Mouse (Mus musculus): ENCODE results near the gene Eml6.
"Not testable (repeated sequence)": the region's sequence is repeated elsewhere in the genome, so short reads cannot be mapped to it uniquely, and the experiment has no call there.

The Eml6 gene

DNA sequence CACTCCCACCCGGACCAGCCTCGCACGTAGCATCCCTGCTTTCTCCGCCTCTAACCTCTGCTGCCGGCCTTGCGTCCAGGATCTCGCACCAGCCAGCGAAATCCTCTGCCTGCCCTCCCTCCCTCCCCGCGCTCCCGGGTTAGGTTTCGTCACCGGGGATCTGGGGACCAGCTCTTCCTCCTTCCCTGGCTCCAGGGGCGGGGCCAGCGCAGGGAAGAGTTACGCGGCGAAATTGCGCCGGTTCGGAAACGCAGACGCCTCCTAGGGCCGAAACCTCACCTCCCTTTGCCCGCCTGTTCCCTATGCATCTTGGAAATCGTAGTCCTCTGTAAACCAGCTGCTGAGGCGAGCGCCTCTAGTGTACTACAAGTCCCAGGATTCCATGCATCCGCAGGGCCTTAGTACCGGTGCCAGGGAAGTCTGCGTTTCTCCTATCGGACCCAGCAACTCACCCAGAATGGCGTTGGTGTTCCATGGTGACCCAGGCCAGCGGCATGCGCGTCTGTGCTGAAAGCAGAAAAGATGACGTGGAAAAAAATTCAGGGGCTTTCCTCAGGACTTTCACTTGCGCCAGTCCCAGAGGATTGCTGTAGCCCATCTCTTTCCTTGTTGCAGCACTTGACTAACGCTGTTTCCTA is at the start of gene Eml6:
Gene Eml6, minus strand, starts transcription at position 199 of the 638 bp plus-strand sequence.
- DNase-seq (ENCODE audit: low spot score) = peak; percentile 96

DNA sequence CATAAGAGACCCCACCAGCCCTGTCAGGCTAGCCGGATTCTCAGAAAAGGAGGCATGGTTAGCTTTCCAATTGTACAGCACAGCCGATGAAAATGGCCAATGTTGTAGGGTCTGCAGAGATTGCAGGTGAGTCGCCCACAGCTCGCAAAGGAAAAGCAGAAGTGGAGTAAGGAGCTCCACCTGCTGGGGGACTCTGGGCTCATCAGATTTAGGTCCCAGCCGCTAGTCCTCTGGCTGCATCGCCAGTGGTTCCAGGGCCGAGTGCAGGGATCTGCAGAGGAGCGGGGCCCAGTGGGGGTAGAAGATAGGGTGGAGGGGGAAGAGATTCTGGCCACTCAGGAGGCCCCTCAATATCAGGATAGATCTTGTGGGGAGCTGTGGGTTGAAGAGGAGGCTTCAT is 31.5 kb upstream of the Eml6 start:
- DNase-seq (ENCODE audit: low spot score) = no peak

DNA sequence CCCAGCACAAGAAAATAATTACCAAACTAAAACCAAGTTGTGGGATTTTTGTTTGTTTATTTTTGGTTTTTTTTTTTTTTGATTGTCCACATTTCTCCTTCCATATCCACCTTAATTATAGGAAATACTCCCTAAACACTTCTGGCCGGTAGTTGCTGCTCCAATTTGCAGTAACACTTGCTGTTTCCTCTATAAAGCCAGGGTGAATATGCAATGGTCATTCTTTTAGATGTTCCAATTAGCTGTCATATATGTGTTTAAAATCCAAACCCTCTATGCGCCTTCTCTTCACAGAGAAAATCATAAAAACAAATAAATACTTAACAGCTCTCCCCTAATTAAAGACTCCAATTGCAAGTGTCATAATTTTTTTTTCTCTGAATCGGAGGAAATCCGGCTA is 689 bp downstream of the Eml6 start:
- DNase-seq (ENCODE audit: low spot score) = no peak

DNA sequence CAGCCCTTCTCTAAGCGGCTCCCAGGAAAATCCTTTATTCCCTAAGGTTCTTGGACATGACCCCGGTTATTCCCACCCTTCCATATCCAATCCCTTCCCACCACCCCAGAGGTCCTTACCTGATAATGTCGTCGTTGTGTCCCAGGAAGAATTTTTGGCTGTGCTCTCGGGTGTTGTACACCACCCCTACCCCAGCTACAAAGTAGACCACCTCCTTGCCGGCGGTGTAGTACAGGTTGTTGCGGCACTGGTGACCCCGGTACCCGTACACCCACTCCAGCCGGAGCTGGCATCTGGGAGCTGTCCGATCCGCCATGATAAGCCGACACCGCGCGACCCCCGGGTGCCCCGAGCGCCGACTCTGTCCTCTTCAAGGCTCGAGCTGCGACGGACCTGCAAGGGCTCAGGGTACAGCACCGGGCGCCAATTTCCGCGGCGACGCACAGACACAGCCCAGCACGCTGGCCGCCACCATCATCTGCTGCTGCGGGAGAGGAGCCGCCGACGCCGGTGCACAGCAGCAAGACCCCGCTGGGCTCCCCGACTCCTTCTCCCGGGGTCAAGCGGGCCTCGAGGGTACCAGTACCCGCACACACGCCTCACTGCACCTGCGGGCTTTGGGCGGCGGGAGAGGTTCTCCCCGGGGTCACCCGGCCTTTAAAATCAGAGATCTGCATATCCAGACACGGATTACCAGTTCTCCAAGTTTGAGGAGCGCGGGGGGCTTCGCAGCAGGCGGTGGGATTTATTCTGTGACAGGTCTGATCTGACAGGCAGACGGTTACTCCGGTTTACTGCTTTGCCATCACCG is 1.4 kb downstream of the Eml6 start:
- peak; percentile 29 for DNase-seq (ENCODE audit: low spot score)

DNA sequence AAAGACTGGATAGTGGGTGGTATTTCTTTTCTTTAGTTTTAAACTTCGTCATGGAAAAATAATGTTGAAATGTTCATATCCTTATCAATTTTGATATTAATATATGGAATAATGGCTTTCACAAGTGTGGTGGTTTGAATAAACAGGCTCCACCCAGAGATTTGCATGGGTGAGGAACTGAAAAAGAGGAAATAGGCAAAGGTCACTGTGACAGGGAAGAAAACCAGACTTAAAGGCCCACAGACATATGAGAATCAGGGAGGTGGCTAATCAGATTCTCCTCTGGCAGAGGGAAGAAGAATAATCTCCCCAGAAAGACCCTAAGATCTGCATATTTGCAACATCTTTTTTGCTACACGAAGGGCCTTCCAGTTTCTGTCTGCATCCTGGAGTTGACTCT is 39.6 kb downstream of the Eml6 start:
- no peak for DNase-seq (ENCODE audit: low spot score)

DNA sequence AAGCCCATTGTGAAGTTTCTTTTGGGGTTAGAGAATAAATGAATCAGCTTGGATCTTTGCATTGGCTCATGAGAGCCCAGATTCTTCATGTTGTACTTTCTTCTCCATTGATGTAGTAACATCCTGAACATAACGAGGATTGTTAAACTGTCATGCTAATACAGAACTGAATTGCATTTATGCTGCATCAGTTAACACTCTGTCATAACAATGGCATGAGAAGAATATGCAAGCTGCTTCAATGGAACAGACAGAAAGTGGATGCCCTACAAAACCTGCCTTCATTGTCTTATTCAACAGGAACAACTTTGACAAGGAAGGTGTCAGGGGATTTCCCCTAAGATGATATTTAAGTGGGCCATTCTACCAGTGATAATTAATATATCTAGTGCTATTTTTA is 57.0 kb downstream of the Eml6 start:
- no peak for DNase-seq (ENCODE audit: low spot score)

DNA sequence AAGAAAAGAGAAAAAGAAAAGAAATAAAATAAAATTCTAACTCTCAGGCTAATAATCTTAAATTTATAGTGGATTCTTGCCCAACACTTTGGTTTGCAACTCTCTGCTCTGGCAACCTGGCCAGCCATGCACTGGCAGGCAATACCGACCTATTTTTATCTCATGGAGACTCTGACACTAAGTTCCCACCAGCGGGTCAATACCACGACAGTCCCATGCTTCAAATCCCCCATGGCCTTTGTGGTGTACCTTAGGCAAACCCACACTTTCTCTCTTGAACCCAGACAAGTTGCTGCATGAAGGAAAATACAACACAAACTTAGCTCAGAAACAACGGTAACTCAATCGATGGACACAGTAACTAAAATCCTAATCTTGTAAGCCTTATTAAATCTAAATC is 66.5 kb downstream of the Eml6 start:
- no peak for DNase-seq (ENCODE audit: low spot score)

DNA sequence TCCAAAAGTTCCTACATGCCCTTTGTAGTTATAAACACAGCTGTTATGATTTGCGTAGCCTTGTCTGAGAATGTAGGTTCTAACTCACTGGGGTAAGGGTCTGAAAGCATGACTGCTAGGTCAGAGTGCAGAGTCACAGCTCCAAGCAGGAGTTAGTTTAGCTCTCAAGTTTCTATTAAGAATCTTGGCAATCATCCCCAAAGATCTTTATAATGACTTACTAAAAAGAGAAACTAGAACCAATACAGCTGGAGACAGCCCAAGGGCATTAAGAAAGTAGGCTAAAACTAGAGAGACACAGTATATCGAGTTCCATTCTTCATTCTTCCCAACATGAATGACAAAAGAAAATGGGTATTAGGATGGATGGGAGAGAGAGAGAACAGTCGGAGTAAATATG is 81.2 kb downstream of the Eml6 start:
- DNase-seq (ENCODE audit: low spot score) = no peak

DNA sequence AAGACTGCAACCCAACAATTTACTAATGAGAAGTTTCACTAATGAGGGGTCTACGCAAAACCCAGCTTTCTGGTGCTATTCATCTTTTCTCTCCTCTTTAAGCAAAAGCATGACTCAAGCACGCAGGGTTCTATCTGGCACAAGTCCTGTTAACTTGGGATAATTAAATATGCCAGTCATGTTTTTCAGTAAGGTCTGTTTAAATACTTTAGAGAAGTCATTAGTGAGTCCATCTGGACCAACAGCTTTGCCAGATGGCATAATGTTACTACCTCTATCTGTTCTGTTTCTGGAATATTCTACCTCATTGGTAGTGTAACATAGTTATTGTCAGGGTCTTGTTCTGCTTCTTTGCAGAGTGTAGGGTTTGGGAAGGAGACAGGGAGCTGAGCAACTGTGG is 101.5 kb downstream of the Eml6 start:
- no peak for DNase-seq (ENCODE audit: low spot score)

DNA sequence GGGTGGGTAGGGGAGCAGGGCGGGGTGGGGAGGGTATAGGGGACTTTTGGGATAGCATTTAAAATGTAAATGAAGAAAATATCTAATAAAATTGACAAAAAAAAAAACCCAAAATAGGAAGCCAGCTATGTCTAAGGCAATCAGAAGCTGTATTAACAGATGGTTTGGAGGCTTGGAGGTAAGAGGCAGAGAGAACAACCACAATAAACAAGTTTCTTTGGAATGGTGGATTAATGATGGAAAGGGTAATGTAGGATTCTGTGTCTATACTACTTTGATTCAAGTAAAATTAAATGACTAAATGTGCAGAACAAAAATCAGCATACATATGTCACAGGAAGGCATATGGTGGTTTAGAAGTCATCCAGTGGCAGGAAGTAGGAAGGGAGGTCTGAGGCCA is 102.0 kb downstream of the Eml6 start:
- DNase-seq (ENCODE audit: low spot score) = no peak

DNA sequence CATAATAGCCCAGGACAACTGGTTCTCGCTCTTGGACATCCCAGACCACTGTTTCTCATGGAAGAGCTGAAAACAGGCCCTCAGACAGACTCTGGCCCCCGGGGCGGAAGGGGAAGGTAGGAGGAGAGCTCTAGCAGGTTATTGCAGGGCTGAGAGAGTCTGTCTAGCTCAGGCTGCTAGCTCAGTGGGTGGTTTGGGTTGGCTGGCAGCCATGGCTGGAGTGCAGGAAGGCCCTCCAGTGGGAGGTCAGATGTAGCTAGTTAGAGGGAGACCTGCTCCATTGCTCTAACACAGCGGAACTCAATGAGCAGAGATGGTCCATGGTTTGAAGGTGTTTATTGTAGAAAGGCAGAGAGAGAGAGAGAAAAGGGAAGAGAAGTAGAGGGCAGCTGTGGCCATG is 112.7 kb downstream of the Eml6 start:
- no peak for DNase-seq (ENCODE audit: low spot score)

DNA sequence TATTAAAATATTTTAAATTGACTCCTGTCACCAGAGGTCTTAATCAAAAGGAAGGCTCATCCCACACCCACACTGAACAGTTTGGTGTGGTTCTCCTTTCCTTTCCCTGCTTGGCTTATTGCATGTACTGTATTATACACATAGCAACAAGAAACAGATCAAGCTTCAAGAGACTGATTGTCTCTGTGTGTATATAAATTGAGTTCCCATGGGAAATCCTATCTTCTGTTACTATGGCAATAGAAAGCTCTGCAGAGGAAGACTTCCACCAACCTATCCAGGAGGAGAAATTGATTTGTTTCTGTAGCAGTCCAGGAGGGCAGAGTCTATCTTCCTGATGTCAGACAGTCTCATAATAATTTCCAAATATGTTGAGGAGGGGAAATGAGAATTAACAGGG is 116.5 kb downstream of the Eml6 start:
- no peak for DNase-seq (ENCODE audit: low spot score)

DNA sequence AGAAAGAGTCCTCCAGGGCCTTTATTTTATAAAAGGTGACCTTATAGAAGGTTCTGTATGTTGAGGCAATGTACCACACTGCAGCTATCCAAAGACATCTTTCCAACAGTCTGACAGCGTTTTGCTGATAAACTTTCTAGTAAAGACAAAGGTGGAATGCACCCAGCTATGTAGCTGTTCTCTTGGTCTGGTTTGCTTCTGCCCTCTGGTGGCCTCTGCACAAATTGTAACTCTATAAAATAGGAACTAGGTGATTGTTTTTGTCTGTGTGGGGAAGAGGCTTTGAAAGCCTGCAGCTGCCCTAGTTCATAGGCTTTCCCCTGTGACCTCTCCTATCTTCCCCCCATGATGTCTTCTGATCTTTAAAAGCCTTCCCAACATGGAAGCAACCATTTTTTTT is 140.7 kb downstream of the Eml6 start:
- DNase-seq (ENCODE audit: low spot score) = peak; percentile 19

DNA sequence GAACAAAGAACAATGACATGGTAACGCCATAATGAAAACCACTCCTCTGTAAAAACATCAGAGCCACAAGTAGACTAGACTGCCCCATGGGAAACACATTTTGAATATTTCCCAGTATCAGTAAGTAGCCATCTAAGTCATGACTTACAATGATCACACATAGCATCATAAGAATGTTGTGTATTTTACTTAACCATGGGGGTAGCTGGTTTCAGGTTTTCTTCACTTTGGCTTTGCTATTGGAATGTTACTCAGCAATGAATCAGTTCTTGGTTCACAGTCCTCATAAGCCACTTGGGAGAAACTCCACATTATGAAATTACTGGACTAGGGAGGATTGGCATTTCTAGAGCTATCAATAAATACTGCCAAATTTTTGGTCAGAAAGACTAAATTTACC is 141.5 kb downstream of the Eml6 start:
- DNase-seq (ENCODE audit: low spot score) = no peak

DNA sequence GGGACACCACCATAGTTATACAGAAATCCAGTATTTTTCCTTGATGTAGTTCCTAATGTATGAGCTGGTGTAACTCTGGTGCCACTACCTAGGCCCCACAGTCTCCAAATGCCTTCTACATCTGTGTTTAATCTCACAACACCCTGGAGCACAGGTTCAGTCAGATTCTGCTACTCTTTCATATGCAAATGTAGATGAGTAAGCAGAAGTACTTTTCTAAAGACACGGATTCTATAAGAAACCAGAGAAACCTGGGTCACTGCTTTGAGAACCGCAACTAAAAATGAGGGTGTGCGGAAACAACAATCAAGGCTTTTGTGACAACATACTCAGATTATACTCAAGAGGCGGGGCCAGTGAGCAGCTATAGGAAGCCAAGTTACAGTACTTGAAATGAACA is 142.8 kb downstream of the Eml6 start:
- no peak for DNase-seq (ENCODE audit: low spot score)

DNA sequence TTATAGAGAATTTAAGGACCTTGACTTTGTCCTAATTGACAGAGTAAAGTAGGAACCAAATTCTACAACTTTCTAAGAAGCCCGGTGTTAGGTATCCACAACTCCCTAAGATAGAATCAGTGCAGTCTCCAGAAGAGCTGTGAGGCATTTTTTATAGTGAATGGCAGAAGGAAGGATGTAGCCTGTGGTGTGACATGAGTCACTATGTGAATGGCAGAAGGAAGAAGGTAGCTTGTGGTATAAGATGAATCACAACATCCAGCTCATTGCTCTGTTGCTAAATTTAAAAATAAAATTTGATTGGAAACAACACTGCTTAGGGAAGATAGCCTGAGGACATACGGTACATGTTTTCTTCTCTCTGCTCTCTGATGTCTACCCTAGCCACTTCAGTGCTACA is 146.2 kb downstream of the Eml6 start:
- no peak for DNase-seq (ENCODE audit: low spot score)

DNA sequence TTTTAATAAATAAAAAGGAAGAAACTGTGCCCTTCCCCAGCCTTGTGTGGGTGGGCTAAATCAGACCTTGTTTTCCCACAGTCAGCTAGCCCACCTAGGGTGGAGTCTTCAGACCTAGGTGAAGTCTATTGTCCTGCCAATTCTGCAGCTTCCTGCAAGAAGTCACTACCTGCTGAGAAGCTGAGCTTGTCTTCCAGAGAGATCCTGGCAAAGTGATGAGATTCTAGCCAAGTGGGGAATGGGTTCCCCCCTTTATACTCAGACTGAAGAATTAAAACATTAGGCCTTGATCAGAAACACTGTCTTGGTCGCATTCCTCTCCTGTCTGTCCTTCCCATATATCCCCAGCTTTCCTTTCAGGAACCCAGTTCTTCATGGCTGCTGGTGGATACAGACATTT is 147.9 kb downstream of the Eml6 start:
- DNase-seq (ENCODE audit: low spot score) = no peak

DNA sequence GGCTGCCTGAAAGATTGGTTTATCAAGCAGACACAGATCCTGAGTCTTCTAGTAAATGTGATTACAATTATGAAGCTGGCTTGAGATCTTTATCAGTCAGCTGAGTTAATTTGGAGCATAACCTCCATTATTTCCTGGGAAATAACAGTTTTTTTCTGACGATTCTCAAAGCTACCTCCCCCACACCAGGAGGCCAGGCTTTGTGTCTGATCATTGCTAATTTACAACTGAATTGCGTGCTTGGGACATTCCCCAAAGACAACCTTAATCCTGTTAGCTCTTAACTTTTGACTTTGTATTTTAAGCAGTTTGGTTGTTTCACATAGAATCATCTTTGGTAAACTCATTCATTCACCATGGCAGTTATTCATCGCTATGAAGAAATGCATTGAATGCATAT is 148.6 kb downstream of the Eml6 start:
- DNase-seq (ENCODE audit: low spot score) = no peak

DNA sequence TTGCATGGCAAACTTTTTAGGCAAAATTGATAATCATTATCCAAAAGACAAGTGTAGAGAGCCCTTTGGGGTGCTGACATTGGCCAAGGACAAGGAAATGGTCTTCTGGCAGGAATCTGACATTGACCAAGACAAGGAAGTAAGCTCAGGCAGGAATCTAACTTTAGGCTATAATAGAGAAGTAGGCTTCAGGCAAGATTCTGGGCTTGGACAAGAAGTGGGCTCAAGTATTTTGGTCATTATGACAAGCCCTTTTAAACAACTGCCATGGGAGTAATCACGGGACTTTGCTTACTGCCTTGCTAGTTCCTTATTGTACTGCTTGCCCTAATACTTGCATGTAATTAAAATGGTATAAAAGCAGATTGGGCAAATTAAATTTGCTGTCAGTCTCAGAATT is 151.1 kb downstream of the Eml6 start:
- DNase-seq (ENCODE audit: low spot score) = not testable (repeated sequence)

DNA sequence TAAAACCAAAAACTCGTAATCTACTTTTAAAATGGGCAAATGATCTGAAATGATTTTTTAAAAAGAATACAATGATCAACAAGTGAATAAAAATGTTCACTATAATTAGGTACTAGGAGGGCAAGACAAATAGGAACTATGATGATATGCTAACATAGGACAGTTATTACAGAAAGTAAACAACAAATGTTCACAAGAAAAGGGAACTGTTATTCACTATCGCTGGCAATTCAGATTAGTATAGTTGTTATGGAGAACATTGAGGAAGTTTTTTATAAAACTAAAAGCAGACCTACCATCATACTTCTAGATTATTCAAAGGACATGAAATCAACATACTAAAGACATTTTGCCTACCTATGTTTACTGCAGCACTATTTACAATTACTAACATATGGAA is 155.7 kb downstream of the Eml6 start:
- no peak for DNase-seq (ENCODE audit: low spot score)

DNA sequence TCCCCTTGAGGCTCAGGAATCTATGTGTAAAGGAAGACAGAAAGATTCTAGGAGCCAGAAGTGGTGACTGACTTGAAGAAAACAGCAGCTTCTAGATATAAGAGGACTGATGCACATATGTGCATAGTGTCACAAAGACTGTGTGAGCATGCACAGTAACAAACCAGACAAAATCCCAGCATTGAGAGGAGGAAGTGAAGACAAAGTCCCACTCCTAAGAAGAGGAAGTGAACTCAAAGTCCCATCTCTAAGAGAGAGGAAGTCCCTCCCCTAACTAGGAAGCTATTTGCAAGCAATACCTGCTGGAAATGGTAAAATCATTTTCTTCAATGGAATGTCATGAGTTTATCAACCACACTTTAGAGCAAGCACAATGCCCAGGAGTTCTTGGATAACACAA is 161.6 kb downstream of the Eml6 start:
- DNase-seq (ENCODE audit: low spot score) = no peak

DNA sequence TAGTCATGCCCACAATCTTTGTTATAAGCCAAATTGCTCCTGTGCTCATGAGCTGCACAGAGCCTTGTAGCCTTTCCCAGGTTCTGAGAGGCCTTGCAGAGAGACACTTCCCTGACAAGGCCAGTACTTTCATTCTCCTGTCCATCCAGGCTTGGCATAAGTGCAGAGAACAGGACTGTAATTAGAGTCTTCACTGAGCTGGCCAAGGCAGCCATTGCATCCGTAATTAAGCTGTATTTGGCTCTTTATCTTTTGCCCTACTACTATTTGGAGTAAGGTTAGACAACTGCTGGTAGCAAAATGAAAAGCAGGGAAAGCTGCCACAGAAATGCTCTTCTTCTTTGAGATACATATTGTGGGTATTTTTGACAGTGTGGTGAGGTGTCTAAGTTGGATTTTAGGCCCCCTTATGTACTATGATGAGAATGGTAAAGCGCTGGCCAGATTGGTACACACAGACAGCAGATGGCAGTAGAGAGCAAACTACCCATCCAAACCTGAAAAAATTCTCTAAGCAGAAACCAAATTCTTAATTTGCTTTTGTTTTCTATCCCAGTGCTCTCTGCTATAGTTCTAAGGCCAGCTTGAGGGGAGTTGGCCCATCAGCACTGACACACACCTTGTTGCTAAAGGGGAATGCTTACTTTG is 164.0 kb downstream of the Eml6 start:
- DNase-seq (ENCODE audit: low spot score) = no peak

DNA sequence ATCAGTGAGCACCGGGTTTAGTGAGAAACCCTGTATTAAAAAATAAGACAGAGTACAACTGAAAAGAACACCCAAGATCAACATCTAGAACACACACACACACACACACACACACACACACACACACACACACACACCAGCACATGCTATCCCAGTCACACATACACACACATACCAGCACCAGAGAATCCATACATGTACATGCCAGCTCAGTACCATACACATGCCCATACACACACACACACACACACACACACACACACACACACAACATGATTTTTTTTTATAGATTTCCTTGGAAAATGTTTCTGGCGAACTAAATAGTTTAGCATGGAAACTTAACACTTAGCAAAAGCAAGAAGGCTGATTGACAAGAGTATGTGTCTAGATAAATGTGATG is 164.8 kb downstream of the Eml6 start:
- no peak for DNase-seq (ENCODE audit: low spot score)
